Mouse (Mus musculus): ENCODE results near the gene Gm49380. TPM values are rescaled to one million over a fixed set of nuclear protein-coding genes. Genes with fewer than 3 reads are reported as not detected.
"Not testable (repeated sequence)": the region's sequence is repeated elsewhere in the genome, so short reads cannot be mapped to it uniquely, and the experiment has no call there.

Gm49380 gene
- total RNA-seq, 2 experiments from 2014 or later = 0.14 TPM; not detected in 1

DNA sequence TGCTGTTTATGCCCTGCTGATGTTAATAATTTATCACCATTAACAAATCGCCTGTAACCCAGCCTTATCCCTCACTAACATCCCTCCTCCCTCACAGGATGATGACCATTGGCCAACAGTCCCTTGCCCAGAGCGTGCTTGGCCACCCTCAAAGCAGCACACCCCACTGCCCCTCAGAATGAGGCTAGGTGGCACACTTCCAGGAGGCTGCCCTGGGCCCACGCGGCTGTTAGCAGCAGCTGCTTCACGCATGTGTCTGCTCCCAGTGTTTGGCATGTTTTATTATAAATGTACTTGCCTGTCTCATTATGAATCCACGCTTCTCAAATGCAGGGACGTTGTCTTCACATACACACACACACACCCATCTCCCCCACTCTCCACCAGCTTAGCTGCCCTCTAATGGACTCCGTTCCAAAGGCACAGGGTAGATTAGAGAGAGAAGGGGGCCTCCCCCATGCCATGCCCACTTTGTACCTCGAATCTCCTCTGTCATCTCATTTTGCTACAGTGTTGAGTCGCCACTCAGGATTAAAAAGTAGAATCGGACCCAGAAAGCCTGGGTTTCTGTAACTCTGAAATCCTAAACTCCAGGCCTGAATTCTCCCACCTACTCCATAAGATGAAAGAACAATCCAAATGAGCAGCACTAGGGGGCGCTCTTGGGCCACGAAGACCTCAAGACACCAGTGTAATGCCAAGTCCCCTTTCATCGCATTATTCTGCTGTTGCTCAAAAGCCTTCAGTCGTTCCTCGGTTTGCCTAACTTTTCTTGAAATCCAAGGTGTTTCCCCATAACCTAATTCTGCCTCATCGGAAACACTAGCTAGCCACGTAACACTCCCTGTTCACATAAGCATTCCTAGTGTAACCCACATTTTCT is 12.5 kb upstream of the Gm49380 start:
- intact Hi-C loops (cut with DNase I) = loop anchor here (1.0 to 5.0 kb wide), 4 partner anchors 22 to 267 kb away; no protein-coding TSS in a partner anchor
- peak; percentile 87 to 88 for DNase-seq

DNA sequence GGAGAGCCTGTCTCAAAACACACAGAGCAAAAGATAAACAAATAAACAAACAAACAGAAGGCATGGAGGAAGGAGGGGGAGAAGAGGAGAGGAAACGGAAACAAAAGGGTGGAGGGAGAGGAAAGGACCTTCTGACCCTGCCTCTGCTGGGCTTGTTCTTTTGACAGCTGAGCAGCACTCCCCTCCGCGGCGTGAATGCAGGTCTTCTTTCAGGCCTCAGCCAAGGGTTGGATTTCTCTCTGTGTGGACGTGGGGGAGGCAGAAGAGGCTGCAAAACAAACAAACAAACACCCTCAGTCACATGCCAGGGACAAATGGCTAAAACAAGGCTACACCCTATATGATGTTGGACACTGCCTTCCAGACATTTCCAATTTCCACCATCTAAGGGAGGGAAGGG is 11.7 kb upstream of the Gm49380 start:
- no peak for DNase-seq
- intact Hi-C loops (cut with DNase I) = loop anchor here (2.0 to 5.0 kb wide), 2 partner anchors 52 to 267 kb away; no protein-coding TSS in a partner anchor

DNA sequence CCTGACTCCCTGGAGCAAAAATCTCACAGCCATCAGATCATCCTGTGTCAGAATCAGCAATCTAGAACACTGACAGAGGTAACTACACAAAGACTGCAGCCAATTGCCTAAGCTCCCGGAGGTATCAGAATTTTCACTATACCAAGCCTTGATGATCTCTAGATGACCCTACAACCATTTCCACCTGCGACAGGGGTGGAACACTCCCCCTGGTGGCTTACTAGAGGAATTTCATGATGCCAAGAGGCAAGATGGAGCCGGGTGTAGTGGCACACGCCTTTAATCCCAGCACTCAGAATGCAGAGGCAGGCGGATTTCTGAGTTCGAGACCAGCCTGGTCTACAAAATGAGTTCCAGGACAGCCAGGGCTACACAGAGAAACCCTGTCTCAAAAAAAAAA is 11.0 kb upstream of the Gm49380 start:
- intact Hi-C loops (cut with DNase I) = loop anchor here (2.0 kb wide), 1 partner anchor 52 kb away; no protein-coding TSS in a partner anchor
- no peak for DNase-seq

DNA sequence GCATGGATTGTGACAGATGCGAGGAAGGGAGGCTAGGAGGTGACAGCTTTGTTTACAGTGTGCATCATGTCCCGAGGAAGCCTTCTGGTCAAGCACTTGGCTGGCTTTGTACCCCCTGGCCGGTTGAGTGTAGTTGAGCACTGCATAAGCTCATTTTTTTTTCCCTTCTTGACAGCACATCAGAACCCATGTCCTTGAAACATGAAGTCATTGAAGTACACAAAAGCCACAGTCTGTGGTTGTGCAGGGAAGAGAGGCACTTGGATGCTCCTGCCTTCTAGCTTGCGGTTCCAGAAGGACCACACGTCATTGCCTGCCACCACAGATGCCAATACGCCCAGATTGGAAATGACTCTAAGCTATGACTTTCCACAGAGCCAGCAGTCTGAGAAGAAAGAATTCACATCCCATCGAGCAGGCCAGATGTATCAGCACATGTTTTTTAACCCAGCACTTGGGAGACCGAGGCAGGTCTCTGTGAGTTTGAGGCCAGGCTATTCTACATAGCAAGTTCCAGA is 6.7 kb upstream of the Gm49380 start:
- intact Hi-C loops (cut with DNase I) = no loop called here
- DNase-seq = no peak

DNA sequence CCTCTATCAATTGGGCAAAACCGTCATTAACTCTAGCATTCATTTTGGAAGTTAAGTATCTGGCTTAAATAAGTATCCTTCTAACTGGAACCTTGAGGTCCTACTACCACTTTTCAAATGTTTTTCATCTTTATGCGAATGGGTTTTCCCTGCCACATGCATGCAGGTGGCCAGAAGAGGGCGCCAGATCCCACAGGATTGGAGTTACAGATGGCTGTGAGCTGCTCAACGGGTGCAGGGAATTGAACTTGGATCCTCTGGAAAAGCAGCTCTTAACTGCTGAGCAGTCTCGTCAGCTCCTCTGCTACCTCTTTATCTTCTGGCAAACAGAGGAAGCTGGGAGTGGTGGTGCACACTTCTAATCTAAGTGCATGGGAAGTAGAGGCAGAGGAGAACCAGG is 5.7 kb upstream of the Gm49380 start:
- intact Hi-C loops (cut with DNase I) = no loop called here
- no peak for DNase-seq

DNA sequence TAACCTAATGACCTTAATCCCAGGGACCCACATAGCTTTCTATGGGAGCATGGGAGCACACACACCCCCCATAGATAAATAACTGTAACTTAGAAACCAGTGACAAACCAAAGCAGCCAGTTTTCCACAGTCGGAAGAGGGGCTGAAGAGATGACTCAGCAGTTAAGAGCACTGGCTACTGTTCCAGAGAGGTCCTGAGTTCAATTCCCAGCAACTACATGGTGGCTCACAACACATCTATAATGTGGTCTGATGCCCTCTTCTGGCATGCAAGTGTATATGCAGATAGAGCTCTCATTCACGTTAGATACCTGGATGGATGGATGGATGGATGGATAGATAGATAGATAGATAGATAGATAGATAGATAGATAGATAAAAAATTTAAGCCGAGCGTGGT is 2.9 kb upstream of the Gm49380 start:
- no peak for DNase-seq
- intact Hi-C loops (cut with DNase I) = no loop called here

DNA sequence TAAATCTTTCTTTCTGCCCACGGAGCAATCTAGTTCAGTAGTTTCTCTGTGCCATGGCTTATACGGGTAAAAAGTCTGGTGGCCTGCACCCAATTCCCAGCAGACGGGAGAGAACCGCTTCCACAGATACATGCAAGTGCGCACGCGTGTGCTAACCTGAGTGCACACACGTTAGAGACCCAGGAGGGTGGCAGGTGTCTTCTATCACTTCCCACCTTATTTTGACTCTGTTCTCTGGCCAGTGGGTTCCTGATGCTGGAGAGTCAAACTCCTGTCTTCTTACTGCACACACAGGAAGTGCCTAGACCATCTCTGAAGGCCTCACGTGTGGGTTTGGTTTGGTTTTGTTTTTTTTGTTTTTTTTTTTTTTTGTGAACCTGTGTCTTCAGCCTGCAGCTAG is 2.3 kb upstream of the Gm49380 start:
- no peak for DNase-seq
- intact Hi-C loops (cut with DNase I) = no loop called here

DNA sequence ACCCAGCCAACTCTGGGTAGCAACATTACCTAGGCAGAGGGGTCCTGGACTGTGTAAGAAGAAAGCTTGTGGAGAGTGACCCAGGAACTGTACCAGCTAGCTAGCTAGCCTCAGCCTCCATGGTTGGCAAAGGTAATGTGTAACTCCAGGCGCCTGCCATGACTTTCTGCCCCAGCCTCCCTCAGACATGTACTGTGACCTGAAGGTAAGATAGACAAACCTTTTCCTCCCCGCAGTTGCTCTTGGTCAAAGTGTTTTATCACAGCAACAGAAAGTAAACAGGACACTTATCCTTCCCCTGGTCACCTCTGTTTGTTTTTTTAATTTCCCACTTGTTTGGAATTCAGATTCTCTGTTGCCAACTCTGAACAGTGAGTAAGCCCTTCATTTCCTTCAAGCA is 1.2 kb upstream of the Gm49380 start:
- intact Hi-C loops (cut with DNase I) = no loop called here
- DNase-seq = no peak

DNA sequence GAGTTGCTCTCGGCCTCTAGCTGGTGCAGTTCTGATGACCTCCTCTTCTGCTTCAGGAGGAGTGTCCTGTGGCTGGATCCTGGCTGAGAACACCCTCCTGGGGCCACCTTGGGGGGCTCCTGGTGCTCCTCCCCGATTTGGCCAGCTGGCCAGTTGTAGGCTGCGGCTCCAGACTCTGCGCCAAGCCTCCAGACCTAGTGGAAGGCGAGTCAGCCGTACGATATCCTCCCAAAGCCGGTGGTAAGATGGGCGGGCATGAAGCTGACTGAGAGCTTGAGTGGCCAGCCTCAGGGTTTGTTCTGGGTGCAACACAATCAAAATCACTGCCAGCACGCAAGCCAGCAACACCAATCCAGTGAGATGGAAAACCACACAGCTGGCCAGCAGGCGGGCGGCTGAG is 1.4 kb downstream of the Gm49380 start:
- intact Hi-C loops (cut with DNase I); DNase-seq: not testable (repeated sequence)

DNA sequence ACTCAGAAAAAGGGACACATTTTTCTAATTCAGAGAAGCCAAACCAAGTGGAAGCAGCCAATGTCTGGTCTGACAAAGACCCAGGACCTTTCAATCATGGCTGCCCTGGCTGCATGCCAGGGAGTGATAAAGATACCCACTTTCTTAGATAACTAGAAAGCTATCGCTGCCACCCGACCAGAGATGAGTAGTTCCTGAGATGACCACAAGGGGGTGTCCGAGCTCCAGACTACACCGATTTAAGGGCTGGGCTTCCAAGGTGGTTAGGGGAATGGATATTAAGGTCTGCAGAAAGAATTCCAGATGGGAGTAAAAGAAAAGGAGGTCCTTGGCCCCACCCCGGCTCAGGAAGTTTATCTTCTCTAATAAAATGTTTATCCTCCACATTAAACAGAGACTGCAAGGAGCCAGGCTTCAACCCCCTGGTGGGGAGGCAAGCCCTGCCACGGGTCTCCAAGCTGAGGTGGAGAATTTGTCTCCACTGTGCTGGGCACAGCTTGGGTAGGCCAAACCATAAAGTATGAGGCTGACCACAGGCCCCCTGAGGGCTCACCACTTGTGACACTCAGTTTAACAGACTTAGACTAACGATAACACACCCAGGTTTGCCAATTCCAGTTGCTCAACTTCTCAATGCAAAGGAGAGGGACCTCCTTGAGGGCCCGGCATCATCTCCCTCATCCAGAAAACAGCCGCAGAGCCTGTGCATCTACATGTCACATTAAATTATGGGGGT is 3.8 kb downstream of the Gm49380 start:
- peak; percentile 77 to 80 for DNase-seq
- intact Hi-C loops (cut with DNase I) = no loop called here

DNA sequence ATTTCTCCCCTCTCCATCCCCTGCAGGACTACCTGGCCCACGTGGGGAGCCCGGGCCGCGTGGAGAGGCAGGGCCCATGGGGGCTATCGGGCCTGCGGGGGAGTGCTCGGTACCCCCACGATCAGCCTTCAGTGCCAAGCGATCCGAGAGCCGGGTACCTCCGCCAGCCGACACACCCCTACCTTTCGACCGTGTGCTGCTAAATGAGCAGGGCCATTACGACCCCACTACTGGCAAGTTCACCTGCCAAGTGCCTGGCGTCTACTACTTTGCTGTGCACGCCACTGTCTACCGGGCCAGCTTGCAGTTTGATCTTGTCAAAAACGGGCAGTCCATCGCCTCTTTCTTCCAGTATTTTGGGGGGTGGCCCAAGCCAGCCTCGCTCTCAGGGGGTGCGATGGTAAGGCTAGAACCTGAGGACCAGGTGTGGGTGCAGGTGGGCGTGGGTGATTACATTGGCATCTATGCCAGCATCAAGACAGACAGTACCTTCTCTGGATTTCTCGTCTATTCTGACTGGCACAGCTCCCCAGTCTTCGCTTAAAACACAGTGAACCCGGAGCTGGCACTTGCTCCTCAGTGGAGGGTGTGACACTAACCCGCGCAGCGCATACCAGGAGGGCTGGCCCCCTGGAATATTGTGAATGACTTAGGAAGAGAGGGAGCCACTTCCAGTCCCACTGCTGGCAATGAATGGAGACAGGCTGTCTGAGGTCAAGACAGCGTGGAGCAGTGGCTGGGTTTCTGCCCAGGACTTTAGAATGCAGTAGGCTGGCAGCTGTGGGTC is 4.8 kb downstream of the Gm49380 start:
- DNase-seq = no peak
- intact Hi-C loops (cut with DNase I) = no loop called here

DNA sequence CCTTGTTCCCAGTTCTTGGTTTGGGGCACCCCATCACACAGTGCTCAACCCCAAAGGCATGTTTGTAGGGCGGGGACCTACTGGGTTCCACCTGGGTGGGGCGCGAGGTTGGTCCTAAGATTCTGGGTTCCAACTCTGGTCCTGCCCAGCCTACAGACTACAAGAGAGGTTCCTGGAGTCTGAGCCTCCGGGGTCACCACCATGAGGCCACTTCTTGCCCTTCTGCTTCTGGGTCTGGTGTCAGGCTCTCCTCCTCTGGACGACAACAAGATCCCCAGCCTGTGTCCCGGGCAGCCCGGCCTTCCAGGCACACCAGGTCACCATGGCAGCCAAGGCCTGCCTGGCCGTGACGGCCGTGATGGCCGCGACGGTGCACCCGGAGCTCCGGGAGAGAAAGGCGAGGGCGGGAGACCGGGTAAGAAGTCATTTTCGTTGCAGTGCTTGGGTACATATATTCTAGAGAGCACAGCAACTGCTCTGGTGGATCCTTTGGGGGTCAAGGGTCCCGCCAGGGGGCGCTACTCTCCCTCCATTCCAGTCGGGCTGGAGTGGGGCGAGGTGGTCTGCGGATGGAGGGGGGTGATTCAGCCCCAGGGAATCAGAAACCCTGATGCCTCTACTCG is 5.6 kb downstream of the Gm49380 start:
- intact Hi-C loops (cut with DNase I) = loop anchor here (2.0 kb wide), 1 partner anchor 123 kb away; no protein-coding TSS in a partner anchor
- peak; percentile 59 to 60 for DNase-seq

DNA sequence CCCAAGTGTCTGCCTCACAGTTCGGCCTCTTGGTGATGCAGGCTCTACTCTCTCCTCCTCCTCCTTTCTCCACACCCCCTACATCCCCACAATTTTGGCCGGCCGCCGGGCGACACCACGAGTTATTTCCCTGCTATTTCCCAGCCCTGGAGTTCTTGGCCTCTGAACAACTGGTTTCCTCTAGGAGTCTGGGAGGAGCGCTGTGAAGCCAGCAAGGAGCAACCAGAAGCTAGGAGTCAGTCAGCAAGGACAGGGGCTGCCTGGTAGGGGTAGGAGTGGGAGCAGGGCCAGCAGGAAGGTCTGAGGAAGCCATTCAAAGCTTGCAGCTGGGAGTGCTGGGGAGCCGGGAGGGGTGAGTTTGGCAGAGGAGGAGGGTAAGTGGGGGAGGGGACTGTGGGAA is 6.2 kb downstream of the Gm49380 start, which contains the start of gene C1qtnf5:
TSS of gene C1qtnf5 (plus strand) at position 136 of the 400 bp plus-strand sequence.
- intact Hi-C loops (cut with DNase I) = loop anchor here (2.0 kb wide), 1 partner anchor 122 kb away; no protein-coding TSS in a partner anchor

DNA sequence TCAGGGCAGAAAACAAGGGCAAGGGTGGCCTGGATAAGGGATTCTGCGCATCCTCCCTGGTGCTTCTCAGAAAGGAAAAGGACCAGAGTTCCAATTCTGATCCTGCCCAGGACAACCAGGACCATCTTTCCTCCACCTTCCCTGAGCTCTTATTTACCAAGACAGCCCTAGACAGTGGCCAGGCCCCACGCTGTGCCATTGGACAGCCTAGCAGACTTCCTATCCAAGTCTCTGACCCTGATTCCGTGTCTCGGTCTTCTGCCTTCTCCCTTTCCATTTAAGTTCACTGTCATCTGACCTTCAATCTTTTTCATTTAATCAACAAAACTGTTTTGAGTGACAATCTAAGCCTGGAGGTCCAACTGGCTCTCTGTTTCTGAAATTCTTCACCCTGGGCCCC is 6.7 kb downstream of the Gm49380 start:
- intact Hi-C loops (cut with DNase I) = loop anchor here (2.0 kb wide), 1 partner anchor 122 kb away; no protein-coding TSS in a partner anchor
- DNase-seq = no peak

More for the DNA sequence above, 6.2 kb downstream of the Gm49380 start, which contains the start of gene C1qtnf5:
- peak; percentile 87 for DNase-seq

DNA sequence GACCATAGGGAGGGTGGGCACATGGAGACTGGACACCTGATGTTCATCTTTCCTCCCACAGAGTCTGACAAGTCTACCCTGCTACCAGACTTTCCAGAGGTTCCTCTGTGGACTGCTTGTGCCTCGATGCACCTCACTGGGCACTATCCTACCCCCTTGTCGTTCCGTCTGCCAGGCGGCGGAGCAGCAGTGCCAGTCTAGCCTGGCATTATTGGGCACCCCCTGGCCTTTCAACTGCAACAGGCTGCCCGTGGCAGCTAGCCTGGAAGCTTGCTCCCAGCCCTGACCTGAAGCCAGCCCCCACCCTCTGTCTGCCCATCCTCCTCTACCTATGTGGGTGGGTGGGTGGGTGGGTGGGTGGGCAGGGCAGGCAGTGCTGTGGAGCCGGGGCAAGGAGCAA is 7.1 kb downstream of the Gm49380 start:
- DNase-seq = no peak
- intact Hi-C loops (cut with DNase I) = loop anchor here (2.0 kb wide), 1 partner anchor 121 kb away; no protein-coding TSS in a partner anchor

DNA sequence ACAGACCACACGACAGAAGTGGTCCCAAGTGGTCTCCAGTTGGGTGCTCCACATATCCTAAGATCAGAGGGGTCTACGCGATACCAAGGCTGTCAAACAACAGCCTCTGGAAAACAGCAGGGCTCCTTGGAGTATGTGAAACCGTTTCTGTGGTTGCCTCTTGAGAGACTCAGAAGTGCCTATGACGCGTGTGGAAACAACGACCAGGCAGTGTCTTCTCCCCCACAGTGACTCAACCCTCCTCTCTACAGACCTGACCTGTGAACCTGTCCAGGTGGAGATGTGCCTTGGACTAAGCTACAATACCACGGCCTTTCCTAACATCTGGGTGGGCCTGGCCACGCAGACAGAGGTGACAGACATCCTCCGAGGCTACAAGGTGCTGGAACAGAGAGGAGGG is 7.5 kb downstream of the Gm49380 start:
- intact Hi-C loops (cut with DNase I) = loop anchor here (2.0 kb wide), 1 partner anchor 121 kb away; no protein-coding TSS in a partner anchor

DNA sequence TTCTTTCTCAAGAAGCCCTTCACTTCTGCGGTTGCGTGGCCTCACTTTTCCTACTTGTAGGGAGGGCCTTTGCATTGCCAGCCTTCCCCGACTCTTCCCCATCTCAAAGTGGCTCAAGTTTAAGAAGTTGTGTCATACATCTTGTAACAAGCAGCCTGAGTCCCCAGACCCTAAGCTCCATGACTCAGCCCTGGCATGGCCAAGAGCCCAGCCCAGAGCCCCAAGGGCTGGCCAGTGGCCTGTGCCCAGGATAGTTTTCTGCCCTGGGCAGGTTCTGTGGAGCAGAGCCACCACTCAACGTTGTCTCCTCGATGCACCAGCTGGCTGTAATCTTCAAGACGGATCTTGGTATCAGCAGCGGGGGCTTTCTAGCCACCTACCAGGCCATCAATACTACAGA is 8.4 kb downstream of the Gm49380 start:
- no peak for DNase-seq
- intact Hi-C loops (cut with DNase I) = no loop called here

More for the DNA sequence above, 7.5 kb downstream of the Gm49380 start:
- no peak for DNase-seq

DNA sequence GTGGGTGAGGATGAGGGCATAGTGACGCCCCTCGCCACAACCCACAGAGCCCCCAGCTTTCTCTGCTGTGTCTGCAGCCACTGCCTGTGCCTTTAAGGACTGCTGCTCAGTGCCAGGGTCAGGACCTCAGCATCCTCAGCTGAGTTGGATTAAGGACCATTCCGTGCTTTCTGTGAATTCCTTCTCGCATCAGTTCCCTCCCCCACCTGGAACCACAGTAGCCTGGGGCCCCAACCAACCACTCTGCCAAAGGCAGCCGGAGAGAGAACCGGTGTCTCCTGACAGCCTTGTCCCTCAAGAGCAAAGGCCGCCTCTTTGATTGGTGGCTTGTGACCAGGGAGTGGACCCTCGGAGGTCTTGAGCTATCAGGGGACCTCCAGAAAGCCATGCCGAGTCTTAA is 11.8 kb downstream of the Gm49380 start, which contains the start of gene Mfrp:
TSS of gene Mfrp (plus strand) at position 240 of the 400 bp plus-strand sequence.
- intact Hi-C loops (cut with DNase I) = no loop called here
- DNase-seq = no peak

DNA sequence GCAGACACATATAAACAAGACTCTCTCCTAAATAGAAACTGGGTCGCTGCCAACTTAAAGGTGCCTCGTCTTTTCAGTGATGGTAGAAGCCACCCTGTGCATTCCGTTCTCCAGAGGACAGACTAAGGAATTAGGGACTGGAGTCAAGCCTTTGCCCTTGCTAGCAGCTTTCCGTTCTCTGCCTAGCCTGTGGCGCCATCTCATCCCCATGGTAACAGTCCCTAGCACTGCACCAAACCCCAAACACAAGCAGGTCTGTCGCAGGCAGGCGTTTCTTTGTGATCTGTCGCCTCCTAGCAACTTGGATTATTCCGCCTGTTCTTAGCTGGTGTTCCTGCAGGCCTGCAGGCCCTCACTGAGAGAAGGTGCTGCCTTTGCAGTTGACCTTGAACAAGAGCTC is 16.8 kb downstream of the Gm49380 start:
- intact Hi-C loops (cut with DNase I) = no loop called here
- peak in 1 of 2 experiments; percentile 36 for DNase-seq
